ENCODE assay signal across 12 mouse cellular contexts in genomic region chr12:33480975-33481374, GRCm38 (mm10). TPM values are rescaled to one million over a fixed set of nuclear protein-coding genes. Genes with fewer than 3 reads are reported as not detected.
DNase-seq lines count a peak whose midpoint lies in the region; ATAC-seq and TF ChIP-seq lines count a peak whose summit lies in the region.
"Had no signal": no experiment of that assay in that cellular context is flagged by ENCODE, and none has a peak within 500 bp of the region (broad histone marks: within the 10 kb centered on the region; RNA-seq: fewer than 3 reads in every experiment).

No protein-coding gene starts in this region.

- no peak overlapping the region for H3K4me3 ChIP-seq in layer of hippocampus, adult 2 months
- no peak overlapping the region for H3K4me3 ChIP-seq in ES-E14 (ENCODE audit: insufficient read depth in 1 of 2, low read depth in 1 of 2, low read length in 2 of 2, poor library complexity in 1 of 2, severe bottlenecking in 1 of 2)
- H3K4me3 ChIP-seq: myocyte had no signal

- no peak overlapping the region for H3K9ac ChIP-seq in ES-E14 (ENCODE audit: insufficient read depth, low read depth, low read length, poor library complexity, severe bottlenecking)

- no peaks in the 10 kb centered on the region for H3K4me1 ChIP-seq in ES-E14 (ENCODE audit: control insufficient read depth in 2 of 2, insufficient read depth in 2 of 2, low read length in 2 of 2, poor library complexity in 1 of 2)

- H3K9me3 ChIP-seq in ES-E14 (ENCODE audit: control insufficient read depth, insufficient read depth, low read depth, low read length) = no peaks in the 10 kb centered on the region

- H3K27ac ChIP-seq in layer of hippocampus, adult 2 months = no peak overlapping the region
- no peak overlapping the region for H3K27ac ChIP-seq in ES-E14 (ENCODE audit: insufficient read depth, low read depth, low read length, poor library complexity, severe bottlenecking)

- in situ Hi-C loops in ES-E14 (cut with MboI; ENCODE audit: low sequenced_read_pairs in 2 of 2, unreplicated experiment in 2 of 2) = loop anchor here in 1 of 2 experiments (25.0 kb wide), 1 partner anchor 256 kb away; no protein-coding TSS in a partner anchor

- no peak for ATAC-seq in monocyte, adult 5-6 weeks (replicated peaks; ENCODE audit: insufficient number of reproducible peaks, low FRiP score, low TSS enrichment, poor library complexity, severe bottlenecking)

- no peak for DNase-seq in layer of hippocampus, adult 2 months (ENCODE audit: low spot score in 2 of 2)
- DNase-seq in layer of hippocampus, postnatal 10 days (ENCODE audit: low spot score in 2 of 2) = no peak
- DNase-seq in ES-E14 (ENCODE audit: low read depth, low spot score) = no peak
- DNase-seq in brain, adult 2 months (ENCODE audit: low read depth, low spot score) = peak; percentile 24
- DNase-seq in mesoderm, embryonic 11.5 days (ENCODE audit: low read depth, low spot score) = peak; percentile 29
- DNase-seq in kidney, postnatal 25 days = no peak
- DNase-seq in gastrocnemius, postnatal 10 days = no peak
- DNase-seq: adrenal gland, adult 8-10 months; liver; spleen, adult 18-20 months had no signal

- H3K36me3 ChIP-seq in ES-E14 (ENCODE audit: control insufficient read depth, insufficient read depth, low read length, poor library complexity, severe bottlenecking) = no peaks in the 10 kb centered on the region

- peak; percentile 88 for TF ChIP-seq CTCF in layer of hippocampus, adult 2 months (conservative IDR thresholded peaks at IDR 0.05)

TF ChIP-seq in ES-E14, 5 proteins besides CTCF, POLR2A, EP300 and RAD21:
- TF ChIP-seq ZC3H11A (IDR thresholded peaks at IDR 0.05; ENCODE audit: borderline replicate concordance, low read depth, low read length) = peak; percentile 74; the same call in 1 of the 2 replicates
- no peak for TF ChIP-seq CHD2 (IDR thresholded peaks at IDR 0.05; ENCODE audit: low read depth, low read length)

RNA-seq across cellular contexts. Expression of gene Twistnb, which starts 51.5 kb away (rescaled TPM):
- 10 to 100 TPM; 14.5 to 15.9 TPM for total RNA-seq in layer of hippocampus, adult 2 months (2021)
- 10 to 100 TPM; 15.3 to 21.0 TPM for total RNA-seq in layer of hippocampus, postnatal 10 days (2021)
- total RNA-seq in ES-E14 (2012; rRNA removed) = 23.0 and 27.6 TPM in 2 replicates
- 49.9 to 65.7 TPM (median 62.9 TPM) in 3 replicates for total RNA-seq in monocyte, adult 5-6 weeks (2017)
- 10 to 100 TPM; 11.5 to 12.3 TPM for total RNA-seq in gastrocnemius, postnatal 10 days (2021)

Comparison
In these comparisons a context has a peak if more than half of its experiments do, and no peak if none do; other contexts are left out.
1. DNase-seq: peak in brain, adult 2 months (single experiment) and mesoderm, embryonic 11.5 days (single experiment); none in layer of hippocampus, adult 2 months (0 of 2), layer of hippocampus, postnatal 10 days (0 of 2), ES-E14 (single experiment), kidney, postnatal 25 days (0 of 2) and gastrocnemius, postnatal 10 days (single experiment).